Mouse (Mus musculus): ENCODE data around the gene Unkl.
A peak's percentile ranks its signal among the peaks of the same experiment; 100 is the strongest.

Unkl gene

GRCm38 (mm10) chr17:25255110-25255509 is 66.9 kb downstream of the Unkl start:
- DNase-seq (ENCODE audit: low spot score) = no peak

GRCm38 (mm10) chr17:25256140-25256754 is 68.0 kb downstream of the Unkl start, which contains the start of gene Baiap3:
Gene Baiap3 (minus strand): TSS chr17:25256364.
- no peak for DNase-seq (ENCODE audit: low spot score)

DNA sequence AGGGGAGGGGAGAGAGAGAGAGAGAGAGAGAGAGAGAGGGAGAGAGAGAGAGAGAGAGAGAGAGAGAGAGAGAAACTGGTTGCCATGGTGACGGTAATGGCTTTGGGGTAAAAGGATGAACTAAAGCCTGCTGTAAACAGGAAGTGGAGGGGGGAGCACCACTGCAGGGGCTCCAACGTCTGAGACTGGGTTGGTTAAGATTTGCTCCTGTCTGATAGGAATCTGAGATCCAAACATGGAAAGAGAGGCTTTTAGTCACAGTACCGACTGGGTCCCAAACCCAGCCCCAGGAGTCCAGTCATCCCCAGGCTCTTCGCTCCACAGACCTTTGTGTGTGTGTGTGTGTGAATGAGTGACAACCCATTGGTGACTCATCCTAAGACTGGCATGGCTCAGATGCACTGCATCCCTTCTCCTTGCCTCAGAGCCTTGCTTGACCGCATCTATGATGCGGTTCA is 69.6 kb downstream of the Unkl start:
- no peak for DNase-seq (ENCODE audit: low spot score)

- DNase-seq (ENCODE audit: low spot score) = no peak
These were observed 76.3 kb downstream of the Unkl start for GRCm38 (mm10) chr17:25264453-25264852.

GRCm38 (mm10) chr17:25270795-25271335 is 82.7 kb downstream of the Unkl start:
- peak; percentile 63 for DNase-seq (ENCODE audit: low spot score)

GRCm38 (mm10) chr17:25272326-25272725 is 84.1 kb downstream of the Unkl start:
- DNase-seq (ENCODE audit: low spot score) = peak; percentile 50

DNA sequence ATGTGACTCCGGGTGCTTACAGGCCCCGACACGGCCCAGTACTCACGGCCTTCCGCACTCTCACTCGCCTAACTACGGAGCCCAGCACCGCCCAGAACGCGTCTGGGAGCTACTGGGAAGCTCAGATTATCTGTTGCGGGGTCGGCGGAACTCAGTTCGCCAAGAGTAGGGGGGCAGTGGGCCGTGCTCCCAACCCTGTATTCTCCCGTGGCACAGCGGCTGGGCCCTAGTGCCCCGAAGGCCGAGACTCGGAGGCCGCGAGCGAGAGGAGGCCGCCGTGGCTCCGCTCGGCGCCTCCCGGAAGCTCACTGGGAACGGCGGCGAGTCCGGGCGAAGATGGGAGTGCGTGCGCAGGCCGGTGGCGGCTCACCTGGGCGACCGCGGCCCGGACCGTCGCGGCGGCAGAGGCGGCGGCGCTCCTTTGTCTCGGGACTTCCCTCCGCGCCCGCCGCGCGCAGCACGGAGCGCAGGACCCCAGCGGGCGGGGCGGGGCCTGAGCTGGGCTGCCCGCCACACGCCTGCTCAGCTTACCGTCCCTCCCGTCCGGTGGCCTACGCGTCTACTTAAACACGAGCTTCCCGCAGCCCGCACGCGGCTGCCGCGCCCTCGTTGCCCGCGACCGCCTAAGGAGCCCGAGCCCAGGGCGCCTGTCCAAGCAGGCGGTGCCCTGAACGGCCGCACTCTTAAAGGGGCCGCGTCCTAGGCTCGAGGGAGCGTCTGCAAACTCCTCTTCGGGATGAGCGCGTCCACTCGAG is 84.9 kb downstream of the Unkl start:
- peak; percentile 89 for DNase-seq (ENCODE audit: low spot score)

DNA sequence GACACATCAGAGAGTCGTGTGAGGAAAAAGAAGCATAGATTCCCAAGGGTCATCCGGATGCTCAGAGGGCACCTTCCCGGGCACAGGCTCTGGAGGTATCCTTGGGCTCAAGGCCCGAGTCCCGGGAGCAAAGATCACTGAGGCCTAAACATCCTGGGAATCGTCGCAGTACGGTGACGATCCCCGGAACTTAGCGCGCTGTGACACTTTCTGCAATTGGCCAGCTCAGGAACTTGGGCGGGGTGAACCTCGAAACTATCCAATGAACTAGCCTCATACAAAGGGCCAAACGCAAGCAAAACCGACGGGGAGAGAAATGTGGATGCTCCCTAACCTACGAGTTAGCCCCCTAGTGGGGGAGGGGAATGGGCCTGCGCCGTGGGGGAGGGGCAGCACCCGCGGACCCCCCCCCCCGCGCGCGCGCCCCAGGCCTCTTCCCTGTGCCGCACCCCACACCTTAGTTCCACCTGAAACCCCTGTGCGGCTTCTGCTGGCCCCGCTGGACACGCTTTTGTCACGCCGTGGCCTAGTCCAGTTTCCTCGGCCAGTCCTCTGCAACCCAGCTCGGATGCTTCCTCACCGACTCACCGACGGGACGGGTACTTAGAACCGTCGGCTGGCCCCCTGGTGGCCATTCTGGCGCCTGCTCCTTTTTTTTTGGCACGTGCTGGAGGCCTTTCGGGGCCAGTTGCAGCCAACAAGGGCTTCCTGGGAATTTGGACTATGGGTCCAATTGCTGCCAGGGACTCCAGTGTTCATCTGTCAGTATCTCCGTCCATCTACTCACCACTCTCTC is 85.7 kb downstream of the Unkl start:
- peak; percentile 95 for DNase-seq (ENCODE audit: low spot score)

DNA sequence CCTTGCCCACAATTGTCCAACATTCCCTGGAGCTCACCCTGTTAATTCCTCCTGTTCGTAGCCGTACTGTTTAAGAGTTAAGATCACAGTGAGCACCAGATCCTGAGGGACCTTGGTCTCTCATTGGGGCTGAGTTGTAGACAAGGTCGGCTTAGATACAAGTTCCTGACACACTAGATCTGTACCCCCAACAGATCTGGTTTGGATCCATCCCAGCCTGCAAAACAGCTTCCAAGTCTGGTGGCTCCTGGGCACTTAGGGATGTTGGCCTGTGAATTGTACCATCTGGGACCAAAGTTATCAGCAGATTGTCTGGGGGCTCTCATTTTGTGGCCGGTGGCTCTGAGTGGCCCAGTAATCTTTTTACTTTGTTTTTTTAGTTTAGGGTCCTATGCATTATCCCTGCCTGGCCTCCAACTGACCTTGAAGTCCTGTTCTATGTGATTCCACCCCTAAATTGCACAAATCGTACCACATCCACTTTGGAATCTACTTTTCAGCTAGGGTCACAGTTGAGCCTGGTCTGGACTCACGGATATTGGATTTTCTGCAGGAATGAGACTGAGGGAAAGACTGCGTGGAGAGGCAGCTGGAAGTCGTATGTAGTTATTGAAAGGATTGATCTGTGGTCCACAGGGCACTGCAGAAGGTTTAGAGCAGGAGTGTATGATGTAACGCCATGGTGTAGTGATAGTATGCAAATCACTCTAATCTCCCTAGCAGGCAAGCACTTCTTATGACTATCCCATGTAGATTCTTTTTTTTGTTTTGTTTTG is 86.6 kb downstream of the Unkl start, which contains the start of gene Ube2i:
TSS of gene Ube2i (minus strand) at position 52 of the 776 bp plus-strand sequence.
- DNase-seq (ENCODE audit: low spot score) = no peak

- DNase-seq (ENCODE audit: low spot score) = no peak
These were observed 87.6 kb downstream of the Unkl start for GRCm38 (mm10) chr17:25275833-25276232.

DNA sequence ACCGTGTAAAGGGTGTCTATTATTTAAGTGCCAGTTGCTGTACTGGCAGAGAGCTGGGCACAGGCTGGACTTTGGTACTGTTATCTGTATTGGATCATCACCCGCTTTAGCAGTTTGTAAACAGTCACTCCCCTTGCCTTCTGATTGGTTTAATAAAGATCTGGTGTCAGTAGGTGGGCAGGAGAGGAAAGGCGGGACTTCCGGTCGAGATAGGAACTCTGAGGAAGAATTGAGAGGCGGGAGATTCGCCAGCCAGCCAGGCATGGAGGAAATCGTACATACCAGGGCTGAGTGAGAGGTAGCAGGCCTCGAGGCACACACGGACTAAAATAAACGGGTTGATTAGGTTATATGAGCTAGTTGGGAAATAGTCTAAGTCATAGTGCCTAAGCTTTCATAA is 93.9 kb downstream of the Unkl start:
- peak; percentile 83 for DNase-seq (ENCODE audit: low spot score)
